Mouse (Mus musculus): Measurements from ENCODE around the gene Gsap.
"Not testable (repeated sequence)": the region's sequence is repeated elsewhere in the genome, so short reads cannot be mapped to it uniquely, and the experiment has no call there.

Gsap gene

DNA sequence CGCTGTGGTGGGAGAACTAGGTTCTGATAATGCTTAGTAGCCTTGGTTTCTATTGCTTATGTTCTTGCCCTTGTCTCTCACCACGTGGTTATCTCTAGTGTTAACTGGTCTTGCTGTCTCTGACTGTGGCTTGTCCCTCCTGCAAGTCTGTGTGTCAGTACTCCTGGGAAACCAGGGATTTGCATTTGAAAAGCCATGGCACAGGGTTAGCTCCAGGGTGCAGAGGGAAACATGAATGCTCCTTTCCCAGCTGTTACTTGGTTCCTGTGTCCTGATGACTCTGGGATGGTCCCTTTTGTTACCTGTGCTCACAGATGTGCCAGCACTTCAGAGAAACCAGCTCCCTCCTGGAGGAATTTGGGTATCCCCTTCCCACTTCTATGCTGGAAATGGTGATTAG, 3.0 kb upstream of the Gsap start:
- DNase-seq (ENCODE audit: low spot score): not testable (repeated sequence)

GRCm38 (mm10) chr5:21186821-21187220, 766 bp downstream of the Gsap start:
- DNase-seq (ENCODE audit: low spot score): no peak

GRCm38 (mm10) chr5:21188435-21188834, 2.4 kb downstream of the Gsap start:
- DNase-seq (ENCODE audit: low spot score): no peak

DNA sequence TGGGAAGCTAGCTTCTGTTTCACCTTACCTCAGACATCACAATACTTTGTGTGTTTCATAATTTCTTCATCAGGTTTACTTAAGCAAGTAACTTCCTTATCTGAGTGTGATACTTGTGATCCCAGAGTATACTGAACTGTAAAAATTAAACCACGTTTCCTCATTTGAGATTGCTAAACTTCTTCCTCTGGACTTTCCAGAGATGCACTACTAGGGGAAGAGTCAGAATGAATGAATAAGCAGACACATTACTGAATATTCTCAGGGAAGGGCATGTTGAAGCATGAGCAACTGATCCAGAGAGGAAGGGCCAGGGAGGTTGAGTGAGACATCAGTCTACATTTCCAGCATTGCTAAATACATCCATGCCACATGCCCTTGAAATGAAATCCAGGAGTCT, 3.0 kb downstream of the Gsap start:
- no peak for DNase-seq (ENCODE audit: low spot score)

DNA sequence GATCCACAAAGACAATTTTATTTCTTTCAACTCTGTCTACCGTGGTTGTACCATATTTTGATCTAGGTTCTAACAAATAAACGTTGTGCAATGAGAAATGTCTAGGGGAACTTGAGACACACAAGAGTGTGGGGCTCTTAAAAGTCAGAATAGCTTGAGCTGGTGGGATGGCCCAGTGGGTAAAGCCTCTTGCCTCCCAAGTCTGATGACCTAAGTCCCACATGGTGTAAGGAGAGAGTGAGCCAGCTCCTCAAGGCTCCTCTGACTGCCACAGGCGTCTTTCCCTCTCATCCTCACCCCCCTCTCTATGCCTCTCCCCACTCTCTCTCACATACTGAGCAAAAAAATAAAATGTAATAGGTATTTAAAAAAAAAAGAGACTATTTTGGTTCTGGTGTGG, 3.4 kb downstream of the Gsap start:
- no peak for DNase-seq (ENCODE audit: low spot score)

DNA sequence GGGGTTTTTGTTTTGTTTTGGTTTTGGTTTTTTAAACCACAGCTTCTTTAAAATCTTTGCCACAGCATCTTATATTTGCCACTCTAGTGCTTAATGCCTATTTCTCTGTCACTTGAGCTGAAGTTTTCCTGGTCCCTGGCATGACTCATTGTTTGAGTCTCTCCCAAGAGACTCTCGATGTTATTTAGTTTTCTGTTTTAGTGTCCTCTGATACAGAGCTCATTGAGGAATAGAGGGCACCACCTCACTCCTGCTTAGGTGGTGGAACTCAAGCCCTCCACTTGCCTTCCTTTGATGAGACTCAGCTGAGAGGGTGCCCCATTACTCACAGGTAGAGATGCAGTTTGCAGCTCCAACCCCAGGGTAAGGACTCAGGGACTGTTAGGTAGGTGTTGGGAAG, 17.4 kb downstream of the Gsap start:
- DNase-seq (ENCODE audit: low spot score): no peak

DNA sequence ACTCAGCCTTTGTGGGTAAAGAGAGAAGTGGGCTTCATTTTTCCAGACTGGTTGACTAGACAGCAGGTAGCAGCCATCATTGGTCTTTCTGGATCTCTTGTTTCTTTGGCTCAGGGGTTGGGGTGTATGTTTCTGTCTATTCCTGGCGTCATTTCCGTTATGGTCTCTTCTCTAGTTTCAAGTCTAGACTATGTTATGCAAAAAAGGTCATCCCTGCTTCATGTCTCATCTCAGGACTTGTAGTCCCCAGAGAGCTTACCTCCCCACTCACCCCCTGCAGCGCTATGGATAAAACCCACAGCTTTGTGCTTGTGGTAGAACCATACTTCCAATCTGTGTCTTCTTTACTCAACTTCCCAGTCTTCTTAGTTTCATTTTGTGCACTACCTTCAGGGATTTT, 18.1 kb downstream of the Gsap start:
- DNase-seq (ENCODE audit: low spot score): no peak

DNA sequence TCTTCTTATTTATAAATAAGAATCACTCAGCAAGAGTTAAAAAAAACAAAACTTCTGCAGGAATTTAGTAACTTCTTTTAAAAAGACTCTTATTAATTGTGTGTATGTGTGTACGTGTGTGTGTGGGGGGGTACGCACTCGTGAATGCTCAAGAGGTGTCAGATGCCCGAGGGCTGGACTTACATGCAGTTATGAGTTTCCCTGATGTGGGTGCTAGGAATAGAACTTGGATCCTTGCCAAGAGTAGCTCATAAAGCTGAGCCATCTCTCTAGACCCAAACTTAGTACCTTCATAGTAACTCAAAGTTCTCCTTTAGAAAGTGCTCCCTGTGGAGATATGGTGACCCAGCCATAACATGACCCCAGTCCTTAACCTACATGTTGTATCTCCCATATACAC, 20.0 kb downstream of the Gsap start:
- DNase-seq (ENCODE audit: low spot score): no peak

- no peak for DNase-seq (ENCODE audit: low spot score)
These were observed 25.4 kb downstream of the Gsap start for GRCm38 (mm10) chr5:21211406-21211805.

GRCm38 (mm10) chr5:21212933-21213332, 26.9 kb downstream of the Gsap start:
- DNase-seq (ENCODE audit: low spot score): no peak

DNA sequence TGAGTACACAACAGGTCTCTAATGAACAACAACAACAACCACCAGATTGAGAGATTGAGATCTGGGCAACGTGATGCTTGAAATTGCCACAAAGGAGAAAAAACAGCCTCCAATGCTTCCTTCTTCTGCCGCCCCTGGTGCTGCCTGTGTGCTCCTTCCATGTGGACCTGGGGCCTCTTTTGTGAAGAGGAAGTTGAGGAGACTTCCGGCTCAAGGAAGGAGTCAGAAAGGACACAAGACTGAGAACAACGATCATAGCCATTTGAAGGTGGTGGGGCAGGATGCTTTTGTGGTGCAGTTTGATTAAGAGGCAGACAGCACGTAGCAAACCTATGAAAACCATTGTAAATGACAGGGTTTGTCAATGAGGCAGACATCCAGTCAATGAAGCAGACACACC, 27.7 kb downstream of the Gsap start:
- no peak for DNase-seq (ENCODE audit: low spot score)

- no peak for DNase-seq (ENCODE audit: low spot score)
These were observed 31.6 kb downstream of the Gsap start for GRCm38 (mm10) chr5:21217453-21218294.

DNA sequence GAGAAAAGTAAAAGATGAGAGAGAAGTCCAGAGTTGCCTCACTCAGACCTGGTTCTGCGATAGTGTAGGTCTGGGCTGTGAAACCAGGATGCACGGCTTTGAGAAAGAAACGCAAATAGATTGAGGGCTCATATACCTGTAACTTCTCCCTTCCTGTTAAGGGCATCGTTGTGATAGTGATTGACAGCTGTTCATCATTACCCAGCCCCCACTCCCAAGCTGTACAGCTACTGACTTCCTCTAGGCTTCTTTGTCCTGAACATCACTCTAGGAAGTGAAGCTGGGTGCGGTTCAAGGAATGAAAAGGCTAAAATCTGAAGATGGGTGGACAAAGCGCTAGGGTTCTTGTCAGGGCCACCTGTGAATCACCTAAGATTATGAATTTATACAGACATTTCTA, 46.8 kb downstream of the Gsap start:
- DNase-seq (ENCODE audit: low spot score): no peak

DNA sequence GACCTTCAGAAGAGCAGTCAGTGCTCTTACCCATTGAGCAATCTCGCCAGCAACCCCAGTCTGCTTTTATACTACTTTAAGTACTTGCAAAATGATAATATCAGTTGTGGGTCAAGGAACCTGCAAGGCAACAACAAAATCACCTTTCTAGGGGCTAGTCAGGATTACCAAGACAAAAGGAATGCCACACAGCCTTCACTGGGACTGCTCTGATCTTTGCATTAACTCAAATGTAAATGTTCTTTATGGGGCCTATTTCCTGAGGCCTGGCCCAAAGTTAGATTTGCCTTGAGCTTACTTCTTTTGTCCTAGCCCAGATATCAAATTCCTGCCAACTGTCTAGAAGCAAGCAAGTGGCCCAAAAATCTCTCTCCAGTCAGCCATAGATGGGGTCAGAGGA, 58.5 kb downstream of the Gsap start:
- DNase-seq (ENCODE audit: low spot score): no peak

DNA sequence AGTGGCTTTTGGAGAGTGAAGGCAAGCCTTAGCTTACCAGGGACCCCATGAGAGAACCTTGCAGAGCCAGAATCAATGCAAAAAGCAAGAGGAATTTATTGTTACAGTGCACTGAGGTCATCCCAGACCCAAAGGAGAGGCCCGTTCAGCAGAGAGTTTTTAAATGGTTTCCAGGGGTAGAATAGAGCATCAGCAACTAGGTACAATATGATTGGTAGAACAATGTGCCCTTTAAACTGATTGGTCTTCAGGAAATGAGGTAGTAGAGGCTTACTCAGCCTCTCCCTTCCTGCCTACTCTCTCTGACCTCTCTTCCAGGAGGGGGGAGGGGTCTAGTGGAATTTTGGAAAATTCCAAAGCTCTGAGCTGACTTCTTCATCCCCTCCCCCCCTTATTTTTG, 59.2 kb downstream of the Gsap start:
- DNase-seq (ENCODE audit: low spot score): no peak

GRCm38 (mm10) chr5:21246794-21247193, 60.7 kb downstream of the Gsap start:
- DNase-seq (ENCODE audit: low spot score): no peak

- no peak for DNase-seq (ENCODE audit: low spot score)
These were observed 61.9 kb downstream of the Gsap start for GRCm38 (mm10) chr5:21247916-21248315.

DNA sequence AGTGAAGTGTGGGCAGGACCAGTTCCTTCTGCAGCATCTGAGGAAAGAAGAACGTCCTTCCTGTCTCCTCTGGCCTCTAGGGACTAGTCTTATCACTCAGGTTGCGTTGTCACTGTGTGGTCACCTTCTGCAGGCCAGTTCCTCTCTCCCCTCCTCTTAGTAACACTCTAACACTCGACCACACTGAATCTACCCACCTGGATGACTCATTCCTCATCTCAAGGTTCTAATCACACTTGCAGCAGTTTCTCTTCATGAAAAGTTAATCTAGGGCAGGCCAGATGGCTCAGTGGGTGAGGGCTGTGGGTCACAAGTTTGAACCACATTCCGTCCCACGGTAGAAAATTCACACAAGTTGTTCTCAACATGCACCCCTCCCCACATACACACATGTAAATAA, 62.8 kb downstream of the Gsap start:
- DNase-seq (ENCODE audit: low spot score): no peak

- DNase-seq (ENCODE audit: low spot score): no peak
These were observed 68.9 kb downstream of the Gsap start for GRCm38 (mm10) chr5:21254731-21255525.

DNA sequence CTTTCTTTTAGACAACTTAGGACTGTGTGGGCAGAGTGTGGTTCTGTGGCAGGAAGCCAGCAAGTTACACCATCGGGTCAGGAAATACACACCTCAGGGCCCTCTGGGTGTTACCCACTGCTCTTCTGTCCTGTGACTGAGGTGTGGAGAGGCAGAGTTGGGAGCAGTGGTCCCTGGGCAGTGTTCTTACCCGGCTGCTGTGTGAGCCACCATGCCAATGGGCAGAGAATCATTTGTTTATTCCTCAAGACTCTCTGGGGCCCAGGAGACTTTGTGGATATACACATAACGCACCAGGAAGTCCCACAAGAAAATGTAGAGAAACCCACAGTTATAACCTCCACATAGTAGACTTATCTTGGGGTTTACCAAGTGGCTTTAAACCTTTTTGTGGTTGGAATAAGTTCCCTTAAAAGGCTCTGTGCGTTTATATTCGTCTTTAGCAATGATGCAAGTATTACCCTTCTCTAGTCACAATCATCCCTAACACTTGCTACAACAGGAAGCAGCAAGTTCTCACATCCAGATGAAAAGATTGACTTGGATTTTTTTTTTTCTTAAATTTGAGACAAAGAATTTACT, 69.6 kb downstream of the Gsap start:
- DNase-seq (ENCODE audit: low spot score): no peak

DNA sequence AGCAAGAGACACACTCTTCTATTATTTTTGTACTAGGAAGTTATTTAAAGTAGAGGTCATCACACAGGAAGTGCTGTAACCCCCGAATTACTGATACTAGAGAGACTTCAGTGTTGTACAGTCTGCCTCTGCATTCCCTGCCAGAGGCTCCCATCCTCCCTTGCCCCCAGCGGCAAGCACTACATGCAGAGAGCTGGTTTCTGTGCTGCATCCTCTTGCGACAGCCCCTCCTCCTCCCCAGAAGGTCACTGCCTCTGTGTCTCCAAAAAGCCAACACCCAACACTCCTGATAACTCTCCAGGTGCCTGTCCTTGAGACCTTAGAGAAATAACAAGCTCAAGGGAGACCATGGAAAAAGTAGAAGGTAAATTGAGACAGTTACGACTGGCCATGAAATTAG, 71.1 kb downstream of the Gsap start:
- DNase-seq (ENCODE audit: low spot score): no peak

- no peak for DNase-seq (ENCODE audit: low spot score)
These were observed 71.8 kb downstream of the Gsap start for GRCm38 (mm10) chr5:21257806-21258205.

GRCm38 (mm10) chr5:21260746-21261145, 74.7 kb downstream of the Gsap start:
- DNase-seq (ENCODE audit: low spot score): no peak

Measured in layer of hippocampus, adult 9-10 months (tissue).